Mouse (Mus musculus): Measurements from ENCODE around the gene Ndufs3.

DNA sequence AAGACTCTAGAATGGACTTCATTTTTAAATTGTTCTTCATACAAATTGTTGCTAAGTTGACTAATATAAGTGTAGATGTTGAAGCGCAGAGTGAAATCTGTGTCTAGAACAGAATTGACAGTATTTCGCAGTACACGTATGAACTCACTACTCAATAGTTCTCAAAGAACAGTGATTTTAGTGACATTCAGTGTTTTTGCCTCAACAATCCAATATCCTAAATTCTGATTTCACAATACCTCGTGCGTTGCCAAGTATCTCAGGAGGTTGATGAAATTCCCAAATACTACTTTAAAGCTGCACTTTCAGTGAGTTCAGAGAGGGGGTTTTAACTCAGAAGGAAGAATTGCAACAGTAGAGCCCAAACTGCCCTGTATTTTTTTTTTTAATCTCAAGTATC is 56.3 kb downstream of the Ndufs3 start:
- TF ChIP-seq CTCF (IDR thresholded peaks at IDR 0.05; ENCODE audit: control insufficient read depth, insufficient read depth, low read length) (no peak), POLR2A (IDR thresholded peaks at IDR 0.05; ENCODE audit: borderline replicate concordance, control insufficient read depth, low read depth, low read length) (no peak)
